Mouse (Mus musculus): ENCODE measurements around the gene H2-Aa.
A peak's percentile ranks its signal among the peaks of the same experiment; 100 is the strongest.

Gene H2-Aa

DNA sequence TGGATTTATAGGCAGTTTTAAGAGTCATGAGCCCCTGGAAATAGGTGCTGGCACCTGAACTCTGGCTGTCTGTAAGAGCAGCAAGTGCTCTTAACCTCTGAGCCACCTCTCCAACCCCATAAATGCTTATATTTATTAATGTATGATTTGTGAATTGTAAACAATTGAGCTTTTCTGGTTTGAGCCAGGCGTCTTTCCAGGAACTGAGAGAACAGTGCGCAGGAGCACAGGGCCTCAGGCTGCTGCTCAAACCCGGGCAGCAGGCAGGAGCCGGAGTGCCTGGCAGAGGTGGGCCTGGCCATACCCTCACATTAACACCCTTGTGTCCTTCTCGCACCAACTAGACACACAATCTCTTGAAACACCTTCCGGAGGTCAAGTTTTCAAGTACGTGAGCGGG is 12.4 kb upstream of the H2-Aa start:
- DNase-seq (ENCODE audit: low read depth, low spot score) = no peak

DNA sequence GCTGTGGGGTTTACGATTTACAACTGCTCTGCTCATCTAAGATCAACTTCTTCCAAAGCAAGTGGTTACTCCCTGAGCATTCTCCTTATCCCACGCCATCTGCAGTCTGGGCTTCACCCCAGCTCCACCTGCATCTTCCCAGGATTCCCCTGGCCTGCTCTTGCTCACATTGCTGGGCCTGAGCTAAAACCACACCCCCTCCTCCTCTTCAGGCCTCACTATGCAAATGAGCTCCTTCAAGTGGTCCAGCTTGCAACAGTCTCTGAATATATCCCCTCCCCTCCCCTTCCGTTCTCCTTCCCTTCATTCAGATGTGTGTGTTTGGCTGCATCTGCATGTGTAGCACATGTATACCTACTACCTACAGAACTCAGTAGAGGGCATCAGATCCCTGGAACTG is 11.7 kb upstream of the H2-Aa start:
- DNase-seq (ENCODE audit: low read depth, low spot score) = no peak

DNA sequence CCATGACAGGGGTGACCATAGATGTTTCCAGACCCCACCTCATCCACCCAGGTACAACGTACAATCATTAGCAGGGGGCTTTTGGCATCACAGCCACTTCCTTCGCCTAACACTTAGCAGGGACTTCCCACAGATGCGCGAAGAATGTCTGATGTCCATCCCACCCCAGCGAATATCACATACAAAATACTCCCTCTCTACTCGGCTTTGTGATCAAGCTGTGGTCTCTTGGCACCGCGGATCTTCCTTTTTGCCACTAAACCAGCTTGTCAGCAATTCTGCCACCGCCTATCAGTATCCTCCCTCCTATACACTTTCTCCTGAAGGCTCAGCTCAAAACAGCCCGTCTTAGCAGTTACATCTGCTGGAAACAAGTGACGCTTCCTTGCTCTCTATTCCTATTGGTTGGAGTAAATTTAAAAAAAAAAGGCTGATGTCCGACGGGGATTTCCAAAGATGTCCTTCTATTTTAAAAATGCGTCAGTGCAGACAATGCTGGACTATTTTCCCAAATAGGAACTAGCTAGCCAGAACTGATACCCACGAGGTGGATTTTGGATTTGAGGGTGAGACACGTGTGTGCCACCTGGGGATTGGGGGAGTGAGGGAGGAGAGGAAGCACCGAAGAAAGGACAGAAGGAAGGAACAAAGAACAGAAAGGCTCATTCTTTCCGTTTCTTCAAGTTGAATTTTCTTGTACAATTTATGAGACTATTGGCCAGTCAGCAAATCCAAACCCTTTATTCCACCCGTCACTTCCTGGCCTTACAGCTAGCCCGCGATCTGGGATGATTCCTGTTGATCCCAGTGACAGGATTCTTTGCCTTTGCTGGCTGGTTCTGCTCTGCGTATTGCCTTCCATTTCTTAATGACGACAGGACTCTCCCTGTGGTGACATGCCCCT is 8.5 kb upstream of the H2-Aa start:
- peak; percentile 78 for DNase-seq (ENCODE audit: low read depth, low spot score)

DNA sequence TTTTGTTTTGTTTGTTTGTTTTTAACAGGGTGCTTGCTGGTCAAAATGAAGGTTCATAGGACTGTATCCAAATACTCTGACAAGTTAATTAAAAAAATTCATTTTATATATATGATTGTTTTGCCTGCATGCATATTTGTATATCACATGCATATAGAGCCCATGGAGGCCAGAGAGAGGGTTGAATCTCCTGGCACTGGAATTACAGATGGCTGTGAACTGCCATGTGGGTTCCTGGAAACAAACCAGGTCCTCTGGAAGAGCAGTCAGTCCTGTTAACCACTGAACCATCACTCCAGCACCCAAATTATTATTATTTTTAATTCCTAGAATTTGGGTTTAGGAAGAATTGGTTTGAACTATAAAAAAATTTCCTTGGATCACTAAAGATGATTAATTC is 7.7 kb upstream of the H2-Aa start:
- DNase-seq (ENCODE audit: low read depth, low spot score) = no peak

DNA sequence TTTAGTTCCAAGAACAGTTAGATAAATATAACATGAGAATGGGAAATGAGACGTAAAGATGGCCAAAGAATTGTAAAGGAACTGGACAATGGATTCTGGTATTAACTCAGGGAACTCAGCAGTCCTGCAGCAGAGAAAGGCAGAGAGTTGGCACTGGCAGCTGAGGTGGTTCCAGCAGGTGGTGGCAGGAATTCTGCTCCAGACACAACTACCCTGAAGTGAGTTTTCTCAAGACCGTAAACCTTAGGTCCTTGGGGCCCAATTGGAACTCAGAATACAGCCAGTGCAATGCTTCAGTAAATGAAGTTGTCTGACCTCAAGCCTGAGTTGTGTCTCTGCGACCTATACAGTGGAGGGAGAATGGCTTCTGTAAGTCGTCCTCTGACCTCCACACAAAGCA is 6.6 kb upstream of the H2-Aa start:
- DNase-seq (ENCODE audit: low read depth, low spot score) = no peak

DNA sequence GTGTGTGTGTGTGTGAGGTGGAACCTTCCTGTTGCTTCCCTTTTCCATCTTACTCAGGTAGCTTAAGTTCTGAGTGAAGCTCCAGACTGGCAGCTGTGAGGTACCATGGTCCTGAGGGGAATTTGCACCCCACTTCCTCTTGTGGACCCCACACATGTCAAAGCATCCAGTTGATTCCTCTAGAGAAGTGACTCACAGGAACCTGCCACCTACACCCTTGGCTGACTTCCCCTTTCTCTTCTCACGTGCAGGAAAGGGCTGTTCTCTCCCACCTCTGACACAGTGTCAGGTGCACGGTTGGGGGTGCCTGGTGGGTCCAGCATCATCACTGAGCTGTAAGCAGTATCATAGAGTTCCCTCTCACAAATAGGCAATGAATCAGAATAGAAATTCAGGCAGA is 5.9 kb upstream of the H2-Aa start:
- no peak for DNase-seq (ENCODE audit: low read depth, low spot score)

DNA sequence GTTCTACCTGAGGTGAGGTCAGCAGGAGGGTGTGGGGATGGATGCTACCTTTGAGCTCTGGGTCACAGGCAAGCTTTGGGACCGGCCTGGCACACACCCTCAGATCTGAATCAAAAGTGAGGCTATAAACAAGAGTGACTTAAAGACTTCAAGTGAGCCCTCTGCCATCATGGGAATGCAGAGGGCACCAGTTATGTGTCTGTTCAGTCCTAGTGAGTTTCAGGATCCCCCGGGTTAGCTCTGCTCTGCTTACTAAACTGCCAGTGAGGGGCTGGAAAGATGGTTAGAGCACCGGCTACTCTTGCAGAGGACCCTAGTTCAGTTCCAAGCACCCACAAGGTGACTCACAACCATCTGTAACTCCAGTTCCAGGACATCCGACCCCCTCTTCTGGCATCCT is 4.9 kb upstream of the H2-Aa start:
- DNase-seq (ENCODE audit: low read depth, low spot score) = no peak

DNA sequence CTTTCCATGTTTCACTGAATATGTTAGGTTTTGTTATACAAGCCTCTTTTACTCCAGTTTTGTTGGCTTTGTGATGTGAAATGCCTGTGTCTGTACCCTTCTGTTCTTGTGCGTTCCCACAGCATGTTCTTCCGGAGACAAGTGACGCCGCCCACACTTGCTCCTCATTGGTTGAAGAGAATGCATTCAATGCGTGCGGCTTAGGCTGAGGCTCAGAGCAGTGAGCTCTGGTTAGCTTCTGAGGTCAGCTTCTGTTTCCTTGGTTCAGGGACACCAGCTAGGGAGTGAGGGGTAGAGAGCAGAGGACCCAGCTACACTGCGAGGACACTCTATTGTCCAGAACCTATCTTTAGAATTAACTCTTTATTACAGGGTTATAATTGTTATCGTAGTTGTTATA is 4.0 kb upstream of the H2-Aa start:
- DNase-seq (ENCODE audit: low read depth, low spot score) = peak; percentile 84

DNA sequence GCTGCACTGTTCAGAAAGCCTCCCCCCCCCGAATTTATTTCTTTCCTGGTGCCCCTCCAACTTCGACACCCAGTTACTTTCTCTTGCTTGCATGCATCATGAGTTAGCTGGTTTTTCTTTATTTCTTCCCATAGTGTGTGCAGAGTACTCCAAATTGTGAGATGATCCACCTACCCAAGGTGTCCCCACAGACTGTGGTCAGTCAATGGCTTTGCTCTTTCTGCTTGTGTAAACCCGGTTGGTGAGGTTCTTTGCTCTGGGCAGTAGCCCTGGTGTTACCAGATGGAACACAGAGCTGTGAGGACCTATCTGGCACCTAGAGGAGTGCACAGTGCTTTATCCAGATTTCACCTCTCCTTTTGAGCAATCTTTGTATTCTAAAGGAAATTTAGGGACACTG is 508 bp upstream of the H2-Aa start:
- DNase-seq (ENCODE audit: low read depth, low spot score) = no peak

DNA sequence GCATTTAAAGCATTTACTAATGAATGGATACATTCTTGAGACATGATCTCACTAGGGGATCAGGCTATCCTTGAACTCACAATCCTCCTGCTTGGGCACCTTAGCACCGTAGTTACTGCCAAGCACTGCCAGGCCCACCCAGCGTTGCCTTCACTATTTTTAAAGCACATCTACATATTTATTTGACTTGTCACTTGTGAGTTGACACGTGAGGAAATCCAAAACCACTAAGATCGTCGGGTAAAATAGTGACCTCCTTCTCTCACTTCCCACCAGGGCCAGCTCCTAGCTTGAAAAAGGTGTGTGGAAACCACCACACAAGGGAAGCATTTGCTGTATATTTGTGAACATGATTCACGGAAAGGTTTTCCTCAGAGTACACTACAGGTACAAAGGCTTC is 624 bp downstream of the H2-Aa start:
- no peak for DNase-seq (ENCODE audit: low read depth, low spot score)

DNA sequence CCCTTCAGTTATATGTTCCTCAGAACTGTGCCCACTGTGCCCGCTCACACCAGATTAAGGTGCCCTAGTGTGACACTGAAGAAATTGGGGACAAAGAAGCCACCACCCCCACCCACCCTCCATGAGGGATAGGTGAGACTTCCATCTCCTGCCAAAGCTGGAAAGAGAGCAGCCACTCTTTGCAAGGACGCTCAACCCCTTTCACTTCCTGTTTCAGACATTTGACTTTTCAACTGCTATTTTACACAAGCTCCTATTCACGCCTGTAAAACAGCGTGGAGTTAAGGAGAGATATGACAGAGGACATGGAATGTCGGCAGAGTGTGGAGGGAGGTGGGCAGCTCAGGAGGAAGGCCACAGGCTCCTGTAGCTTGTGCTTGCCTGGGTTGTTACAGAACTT is 1.1 kb downstream of the H2-Aa start:
- DNase-seq (ENCODE audit: low read depth, low spot score) = no peak

DNA sequence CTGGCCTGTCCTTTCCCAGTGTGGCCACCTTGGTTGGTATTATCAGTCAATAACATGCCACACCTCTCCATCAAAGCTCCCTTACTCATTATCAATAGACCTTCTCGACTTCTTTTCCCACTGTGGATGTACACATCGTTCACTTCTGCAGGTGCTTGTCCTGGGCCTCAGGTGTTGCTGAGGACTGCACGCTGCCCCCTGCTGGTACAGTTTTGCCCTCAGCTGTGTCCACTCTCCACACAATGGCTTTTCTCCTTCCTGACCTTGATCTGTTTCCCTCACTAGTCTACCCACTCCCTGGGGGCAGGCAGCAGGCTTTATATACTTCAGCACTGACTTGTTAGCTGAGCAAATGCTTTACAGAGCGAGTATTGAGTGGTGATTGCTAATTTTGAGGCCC is 1.8 kb downstream of the H2-Aa start:
- DNase-seq (ENCODE audit: low read depth, low spot score) = no peak

DNA sequence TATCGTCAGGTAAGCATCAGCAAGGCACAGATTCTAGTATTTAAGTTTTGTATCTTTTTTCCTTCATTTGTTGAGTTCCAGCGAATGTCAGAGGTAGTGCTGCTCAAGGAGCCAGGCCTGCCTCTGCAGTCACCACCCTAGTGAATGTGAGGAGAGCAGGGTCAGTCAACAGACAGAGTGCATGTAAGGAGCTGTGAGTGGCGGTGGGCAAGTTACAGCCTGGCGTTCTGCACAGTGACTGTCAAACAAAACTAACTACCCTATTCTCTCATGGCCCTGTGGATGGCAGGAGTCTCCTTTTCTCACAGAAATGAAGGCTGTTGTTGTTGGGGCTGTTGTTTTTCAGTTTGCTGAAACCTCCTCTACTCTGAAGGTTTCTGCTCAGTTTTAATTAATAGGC is 2.3 kb downstream of the H2-Aa start:
- DNase-seq (ENCODE audit: low read depth, low spot score) = no peak

DNA sequence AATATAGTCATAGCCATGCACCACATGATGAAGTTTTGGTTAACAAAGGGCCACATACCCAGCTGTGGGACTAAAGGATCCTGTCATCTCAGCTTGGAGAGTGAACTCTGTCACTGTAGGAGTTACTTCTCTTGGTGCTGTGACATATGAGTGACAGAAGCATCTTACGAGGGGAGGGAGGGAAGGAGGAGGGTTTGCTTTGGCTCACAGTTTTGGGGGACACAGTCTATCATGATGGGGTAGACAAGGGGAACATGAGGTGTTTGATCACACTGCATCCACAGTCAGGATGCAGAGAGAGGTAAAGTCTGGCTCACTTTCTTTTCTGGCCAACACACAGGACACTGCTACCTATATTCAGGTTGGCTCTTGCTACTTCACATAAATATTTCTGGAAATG is 5.8 kb downstream of the H2-Aa start:
- DNase-seq (ENCODE audit: low read depth, low spot score) = no peak

DNA sequence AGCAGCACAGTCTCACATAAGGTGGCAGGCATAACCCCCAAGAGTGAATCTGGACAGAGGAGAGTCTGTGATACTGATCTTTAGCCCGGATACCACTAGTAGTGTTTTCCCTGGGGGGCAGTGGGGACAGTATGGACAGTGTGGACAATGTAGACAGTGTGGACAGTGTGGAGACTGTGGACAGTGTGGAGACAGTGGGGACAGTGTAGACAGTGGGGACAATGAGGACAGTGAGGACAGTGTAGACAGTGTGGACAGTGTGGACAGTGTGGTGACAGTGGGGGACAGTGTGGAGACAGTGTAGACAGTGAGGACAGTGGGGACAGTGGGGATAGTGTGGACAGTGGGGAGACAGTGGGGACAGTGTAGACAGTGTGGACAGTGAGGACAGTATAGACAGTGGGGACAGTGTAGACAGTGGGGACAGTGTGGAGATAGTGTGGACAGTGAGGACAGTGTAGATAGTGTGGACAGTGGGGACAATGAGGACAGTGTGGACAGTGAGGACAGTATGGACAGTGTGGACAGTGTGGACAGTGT is 7.1 kb downstream of the H2-Aa start:
- no peak for DNase-seq (ENCODE audit: low read depth, low spot score)

DNA sequence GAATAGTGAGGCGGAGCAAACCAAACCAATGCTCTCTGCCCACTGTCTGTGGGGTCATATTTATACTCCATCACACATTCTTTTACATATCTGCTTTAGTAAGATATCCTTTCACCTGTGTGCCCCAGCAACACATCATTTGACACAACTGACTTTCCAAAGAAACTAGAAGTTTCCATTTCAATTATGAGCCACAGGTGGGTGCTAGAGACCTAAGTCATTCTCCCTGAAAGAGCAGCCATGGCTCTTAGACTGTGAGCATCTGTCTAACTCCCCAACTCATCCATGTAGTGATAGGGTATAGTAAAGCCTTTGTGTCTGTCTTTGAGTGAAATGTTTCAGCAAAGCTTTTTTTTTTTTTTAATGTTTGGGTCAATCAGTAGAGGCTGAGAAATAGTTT is 15.5 kb downstream of the H2-Aa start:
- no peak for DNase-seq (ENCODE audit: low read depth, low spot score)

DNA sequence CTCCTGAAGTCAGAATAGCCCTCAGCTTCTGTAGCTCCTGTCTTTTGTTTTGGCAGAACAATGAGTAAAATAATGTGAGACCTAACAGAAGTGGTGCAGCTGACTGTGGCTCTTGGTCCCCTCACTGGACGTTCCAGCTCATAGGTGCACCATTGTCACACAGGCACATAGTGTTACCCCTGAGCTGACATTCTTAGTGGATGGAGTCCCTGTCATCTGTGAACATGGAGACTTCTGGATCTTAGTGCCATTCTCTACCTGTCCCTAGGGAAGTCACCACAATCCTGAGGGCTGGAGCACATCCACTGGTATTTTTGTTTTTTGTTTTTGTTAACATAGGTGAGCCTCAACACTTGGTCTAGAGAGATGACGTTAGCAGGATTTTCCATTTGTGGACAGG is 16.7 kb downstream of the H2-Aa start:
- DNase-seq (ENCODE audit: low read depth, low spot score) = no peak

DNA sequence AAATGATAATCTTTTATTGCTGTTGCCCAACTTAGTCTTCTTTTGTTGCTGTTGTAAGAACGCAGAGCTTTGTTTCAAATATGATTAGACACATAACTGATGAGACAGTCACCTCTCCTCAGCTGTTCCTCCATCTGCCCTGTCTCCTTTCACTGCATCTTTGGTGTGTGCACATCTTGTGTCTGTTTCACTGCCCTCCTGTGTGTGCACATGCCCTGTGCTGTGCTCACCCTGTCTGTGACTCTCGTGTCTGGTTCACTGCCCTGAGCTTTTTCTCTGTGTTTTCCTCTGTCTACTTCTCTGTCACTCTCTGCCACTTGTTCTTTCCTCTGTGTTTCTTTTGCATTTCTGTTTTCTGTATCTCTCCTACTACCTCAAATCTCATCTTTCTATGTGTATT is 17.4 kb downstream of the H2-Aa start:
- no peak for DNase-seq (ENCODE audit: low read depth, low spot score)

DNA sequence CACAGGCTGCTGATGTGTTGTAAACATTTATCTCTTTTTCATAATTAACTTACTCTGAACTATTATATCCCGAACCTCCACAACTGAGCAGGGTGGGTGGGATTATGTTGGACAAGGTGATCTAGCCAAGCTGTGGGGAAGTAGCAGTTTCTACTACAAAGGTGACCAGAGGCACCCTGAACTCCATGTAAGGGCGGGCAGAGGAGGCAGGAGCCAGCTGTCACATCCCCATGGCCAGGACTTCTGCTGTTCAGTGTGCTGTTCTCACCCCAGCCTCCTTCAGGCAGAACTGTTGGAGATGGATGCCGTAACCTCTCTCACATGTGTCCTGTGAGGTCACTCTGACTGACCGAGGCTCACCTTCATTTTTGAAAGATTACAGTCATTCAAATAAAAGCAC is 17.8 kb downstream of the H2-Aa start:
- no peak for DNase-seq (ENCODE audit: low read depth, low spot score)

DNA sequence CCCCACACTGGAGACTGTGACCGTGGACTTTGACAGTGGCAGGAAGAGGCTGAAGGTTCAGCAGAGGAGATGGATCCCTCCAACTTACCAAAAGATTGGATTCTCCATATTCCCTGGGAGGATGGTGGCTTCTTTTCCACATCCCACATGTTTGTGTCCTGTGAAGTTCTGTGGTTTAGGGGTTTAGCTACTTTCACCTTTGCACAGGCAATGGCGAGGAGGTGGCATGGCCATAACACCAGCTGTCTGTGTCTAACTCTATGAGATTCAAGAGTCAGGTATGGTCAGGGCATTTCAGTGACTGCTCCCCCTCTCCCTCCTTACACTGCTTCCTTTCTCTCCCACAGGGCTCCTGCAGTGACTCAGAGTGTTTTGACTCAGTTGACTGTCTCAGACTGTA is 18.9 kb downstream of the H2-Aa start:
- DNase-seq (ENCODE audit: low read depth, low spot score) = no peak

DNA sequence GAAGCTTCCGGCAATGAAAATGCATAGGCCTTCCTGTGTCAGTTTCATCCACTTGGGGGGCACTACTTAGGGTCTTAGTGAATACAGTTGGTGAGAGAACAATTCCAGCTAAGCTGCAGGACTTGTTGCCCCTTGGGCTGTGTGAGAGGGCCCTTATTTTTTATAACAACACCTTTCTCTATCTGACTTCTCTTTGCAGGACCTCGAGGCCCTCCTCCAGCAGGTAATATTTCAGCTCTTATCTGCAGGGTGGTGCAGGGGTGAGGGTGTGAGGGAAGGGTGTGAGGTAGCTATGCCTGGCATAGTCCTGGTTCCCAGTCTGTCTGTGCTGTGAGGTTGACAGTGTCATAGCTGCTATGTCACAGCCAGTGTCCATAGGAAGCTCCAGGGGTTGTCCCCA is 19.4 kb downstream of the H2-Aa start:
- DNase-seq (ENCODE audit: low read depth, low spot score) = no peak

DNA sequence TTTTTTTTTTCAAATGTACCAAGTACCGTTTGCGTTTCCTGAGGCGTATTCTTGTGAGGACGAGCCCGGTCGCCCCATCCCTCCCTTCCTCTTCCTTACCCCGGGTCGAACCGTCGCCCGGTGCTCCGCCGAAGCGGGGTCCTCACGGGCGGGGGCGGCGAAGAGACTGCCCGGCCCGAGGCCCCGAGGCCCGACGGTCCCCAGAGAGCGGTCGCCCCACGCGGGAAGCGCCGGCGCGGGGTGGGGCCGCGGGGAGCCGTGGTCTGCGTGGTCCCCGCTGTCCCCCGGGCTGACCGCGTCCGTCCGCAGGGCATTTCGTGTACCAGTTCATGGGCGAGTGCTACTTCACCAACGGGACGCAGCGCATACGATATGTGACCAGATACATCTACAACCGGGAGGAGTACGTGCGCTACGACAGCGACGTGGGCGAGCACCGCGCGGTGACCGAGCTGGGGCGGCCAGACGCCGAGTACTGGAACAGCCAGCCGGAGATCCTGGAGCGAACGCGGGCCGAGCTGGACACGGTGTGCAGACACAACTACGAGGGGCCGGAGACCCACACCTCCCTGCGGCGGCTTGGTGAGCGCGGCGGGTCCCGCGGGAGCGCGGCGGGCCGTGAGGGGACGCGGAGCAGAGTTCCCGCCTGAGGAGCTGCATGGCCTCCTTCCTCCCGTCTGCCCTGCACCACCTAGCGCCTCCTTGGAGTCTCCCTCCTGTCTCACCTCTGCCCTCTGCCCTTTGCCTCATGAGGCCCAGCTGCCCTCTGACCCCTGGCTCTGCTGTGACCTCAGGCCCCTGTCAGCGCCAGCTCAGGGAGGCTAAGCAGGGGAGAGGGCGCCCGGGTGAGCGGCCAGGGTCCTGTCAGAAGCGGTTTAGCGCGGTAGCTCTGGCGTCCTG is 22.9 kb downstream of the H2-Aa start:
- DNase-seq (ENCODE audit: low read depth, low spot score) = no peak
